Mouse (Mus musculus) hindlimb bud, embryonic 11.5 days (tissue): ENCODE data around the gene Lmx1b.

ENCODE experiments used
- DNase-seq: peaks from one replicate; pipeline ENCODE4 v3.0.0-alpha.2; 2012; ENCODE audit warnings: low read depth, low spot score; ENCODE audit errors: extremely low spot score

The Lmx1b gene

DNA sequence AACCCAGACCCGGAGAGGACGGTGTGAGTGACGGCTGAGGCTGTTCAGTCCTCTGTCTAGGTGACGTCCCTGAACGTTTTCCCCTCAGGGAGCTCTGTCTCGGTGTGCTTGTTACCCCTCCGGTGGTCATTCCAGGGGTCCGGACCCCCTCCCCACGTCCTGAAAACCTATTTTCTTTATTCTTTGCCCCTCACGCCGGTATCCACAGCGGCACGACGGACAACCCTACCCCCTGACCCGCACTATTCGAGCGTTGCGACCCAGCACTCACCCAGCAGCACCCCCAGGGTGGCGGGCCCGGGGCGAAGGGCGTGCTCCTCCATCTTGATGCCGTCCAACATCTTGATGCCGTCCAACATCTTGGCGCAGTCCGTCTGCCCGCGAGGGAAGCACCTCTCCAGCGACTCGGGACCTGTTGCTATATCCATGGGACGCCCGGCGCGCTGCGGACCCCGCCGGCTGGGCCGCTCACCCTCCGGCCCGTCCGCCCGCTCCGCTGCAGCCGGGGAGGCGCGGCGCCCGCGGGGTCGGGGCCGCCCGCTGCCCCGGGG, at the start of gene Lmx1b:
TSS of gene Lmx1b (minus strand) at position 341 of the 551 bp plus-strand sequence.
- no peak for DNase-seq

DNA sequence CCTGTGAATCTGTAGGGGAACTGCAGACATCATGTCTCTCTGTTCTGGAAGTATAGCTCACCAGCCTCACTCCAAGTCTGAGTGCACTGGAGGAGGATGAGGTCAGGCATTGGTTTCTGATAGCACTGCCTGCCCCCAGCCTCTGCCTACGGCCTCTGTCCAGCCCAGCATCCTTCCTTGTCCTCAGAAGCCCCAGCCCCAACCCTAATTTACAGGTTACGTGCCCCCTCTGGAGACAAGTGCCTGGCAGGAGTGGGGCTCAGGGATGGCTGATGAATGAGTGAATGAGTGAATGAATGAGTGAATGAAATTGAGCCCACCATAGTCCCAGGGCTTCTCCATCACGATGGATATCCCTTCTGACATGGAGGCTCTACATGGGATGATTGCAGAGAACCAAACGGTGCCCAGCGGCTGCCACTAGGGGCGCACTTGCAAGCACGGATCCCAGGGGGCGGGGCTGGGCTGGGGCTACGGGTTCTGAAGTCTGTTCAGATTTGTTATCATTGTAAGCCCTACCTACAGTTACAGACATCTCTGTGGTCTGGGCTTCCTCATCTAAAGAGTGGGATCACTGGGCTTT, 49.7 kb upstream of the Lmx1b start:
- no peak for DNase-seq

DNA sequence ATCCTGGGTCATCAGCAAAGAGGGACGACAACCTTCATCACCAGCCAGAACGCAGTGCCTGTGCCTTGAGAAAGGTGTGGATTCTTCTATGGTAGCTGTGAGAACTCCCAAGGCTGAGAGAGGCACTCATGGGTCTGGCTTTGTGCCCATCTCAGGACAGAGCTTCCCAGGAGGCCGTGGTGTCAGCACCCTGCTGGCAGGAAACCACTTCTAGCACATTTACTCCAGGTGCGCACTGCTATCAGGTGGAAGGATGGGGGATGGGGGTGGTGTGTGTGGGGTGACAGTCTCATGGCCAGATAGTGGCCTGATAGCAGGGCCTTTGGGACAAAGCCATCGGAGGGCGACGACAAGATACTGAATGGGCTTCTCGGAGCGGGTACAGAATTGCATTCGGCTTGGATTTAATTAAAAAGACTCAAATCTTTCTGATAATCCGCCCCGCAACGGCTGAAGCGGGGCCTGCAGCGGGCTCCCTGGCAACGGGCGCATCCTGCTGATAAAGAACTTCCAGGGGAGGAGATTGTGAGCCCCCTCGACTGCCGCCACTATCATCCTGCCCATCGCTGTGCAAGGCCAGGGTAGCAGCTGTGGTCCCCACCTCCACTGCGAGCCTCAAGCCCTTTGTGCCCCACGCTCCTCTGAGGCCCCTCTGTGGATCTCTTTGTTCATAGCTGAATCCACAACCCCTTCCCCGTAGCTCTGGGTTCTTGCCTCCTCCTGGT, 49.0 kb upstream of the Lmx1b start:
- no peak for DNase-seq

- no peak for DNase-seq
Measured at GRCm38 (mm10) chr2:33683594-33683993, 43.3 kb upstream of the Lmx1b start.

DNA sequence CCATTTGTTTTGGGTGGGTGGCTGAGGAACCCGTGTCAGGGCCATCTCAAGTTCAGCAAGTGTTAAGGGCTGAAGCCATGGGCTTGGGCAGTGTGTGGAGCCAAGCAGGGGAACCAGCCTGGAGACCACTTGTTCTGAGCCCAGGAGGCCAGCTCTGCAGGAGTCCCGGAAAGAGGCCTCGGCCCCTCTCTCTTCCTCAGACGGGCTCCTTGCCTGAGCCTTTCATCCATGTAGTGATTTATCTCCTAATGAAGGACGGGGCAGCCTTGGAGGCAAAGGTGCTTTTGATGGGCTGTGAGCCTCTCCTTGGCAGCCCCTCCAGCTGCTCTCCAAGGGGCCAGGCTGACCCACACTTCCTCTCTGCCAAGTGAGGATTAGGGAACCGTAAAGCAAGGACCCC, 42.8 kb upstream of the Lmx1b start:
- DNase-seq: no peak

GRCm38 (mm10) chr2:33682219-33682618, 41.9 kb upstream of the Lmx1b start:
- no peak for DNase-seq

- DNase-seq: no peak
Measured at GRCm38 (mm10) chr2:33678950-33679654, 38.8 kb upstream of the Lmx1b start.

DNA sequence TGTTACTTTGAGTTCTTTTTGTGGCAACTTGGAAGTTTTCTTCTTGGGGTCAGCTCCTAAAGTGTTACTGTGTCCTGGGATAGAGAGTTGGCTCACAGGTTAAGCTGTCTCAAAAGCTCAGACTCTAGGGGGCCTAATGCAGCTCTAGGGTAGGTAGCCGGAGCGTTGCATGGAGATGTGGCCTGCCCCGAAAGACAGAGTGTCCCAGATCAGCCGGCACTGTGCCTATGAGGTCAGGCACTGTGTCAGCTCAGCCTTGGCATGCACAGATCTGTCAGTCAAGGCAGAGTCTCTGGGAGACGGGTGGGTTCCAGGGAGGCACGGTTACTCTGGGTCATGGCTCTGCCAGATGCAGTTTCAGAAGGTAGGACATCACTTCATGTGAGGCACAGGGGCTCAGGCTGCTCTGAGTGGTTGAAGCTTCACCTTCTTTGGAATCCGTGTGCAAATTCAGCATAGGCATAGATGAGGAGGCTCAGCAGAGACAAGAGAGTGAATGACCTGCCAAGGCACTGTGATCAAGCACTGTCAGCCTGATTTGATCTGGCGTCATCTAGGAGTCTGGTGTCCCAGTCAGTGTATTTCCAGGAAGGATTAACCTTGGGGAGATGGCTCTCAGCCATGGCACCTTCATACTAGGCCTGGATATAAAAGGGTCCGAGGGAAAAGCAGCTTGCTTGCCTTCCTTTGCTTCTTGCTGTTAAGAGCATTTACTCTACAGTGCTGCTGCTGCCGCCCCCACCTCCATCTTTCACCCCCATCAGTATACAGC, 32.6 kb upstream of the Lmx1b start:
- DNase-seq: no peak

DNA sequence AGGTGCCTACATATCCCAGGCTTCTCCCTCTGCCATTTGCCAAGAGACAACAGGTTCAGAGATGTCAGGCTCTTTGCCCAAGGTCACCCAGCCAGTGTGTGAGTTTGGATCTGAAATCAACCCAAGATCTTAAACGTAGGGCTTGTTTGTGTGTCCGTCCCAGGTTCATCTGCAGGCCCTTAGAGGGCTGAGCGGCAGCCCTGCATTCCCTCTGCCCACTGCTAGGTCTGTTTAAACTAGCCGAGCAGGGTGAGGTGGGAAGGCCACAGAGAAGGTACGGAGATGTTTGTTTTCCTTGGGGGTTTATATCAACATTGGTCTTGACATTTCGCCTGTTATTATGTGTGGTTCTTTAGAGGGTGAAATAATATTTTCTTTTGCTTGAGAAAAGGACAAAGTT, 28.4 kb upstream of the Lmx1b start:
- DNase-seq: no peak

DNA sequence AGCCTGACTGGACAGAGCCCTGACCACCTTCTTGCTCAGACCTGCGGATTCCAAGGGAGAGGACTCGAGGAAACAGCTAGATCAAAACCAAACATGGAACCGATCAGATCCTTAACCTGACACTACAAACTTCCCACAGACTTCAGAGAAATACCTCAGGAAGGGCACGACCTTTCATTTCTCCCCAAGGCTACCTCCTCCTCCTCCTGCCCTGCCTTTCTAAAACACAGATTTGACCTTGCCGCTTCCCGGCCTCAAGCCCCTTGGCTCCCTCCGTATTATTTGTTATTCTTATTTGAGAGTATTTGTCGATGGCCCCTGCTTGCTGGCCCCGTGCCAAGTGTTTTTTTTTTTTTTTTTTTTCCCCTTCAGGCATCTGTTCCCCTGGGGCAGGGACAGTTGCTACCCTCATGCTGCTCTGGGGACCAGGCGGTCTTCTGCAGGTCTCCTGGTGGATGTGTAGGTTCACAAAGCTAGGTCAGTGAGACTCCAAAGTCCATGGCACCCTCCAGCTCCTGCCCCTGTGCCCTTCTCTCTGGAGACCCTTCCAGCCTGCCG, 26.2 kb upstream of the Lmx1b start:
- no peak for DNase-seq

DNA sequence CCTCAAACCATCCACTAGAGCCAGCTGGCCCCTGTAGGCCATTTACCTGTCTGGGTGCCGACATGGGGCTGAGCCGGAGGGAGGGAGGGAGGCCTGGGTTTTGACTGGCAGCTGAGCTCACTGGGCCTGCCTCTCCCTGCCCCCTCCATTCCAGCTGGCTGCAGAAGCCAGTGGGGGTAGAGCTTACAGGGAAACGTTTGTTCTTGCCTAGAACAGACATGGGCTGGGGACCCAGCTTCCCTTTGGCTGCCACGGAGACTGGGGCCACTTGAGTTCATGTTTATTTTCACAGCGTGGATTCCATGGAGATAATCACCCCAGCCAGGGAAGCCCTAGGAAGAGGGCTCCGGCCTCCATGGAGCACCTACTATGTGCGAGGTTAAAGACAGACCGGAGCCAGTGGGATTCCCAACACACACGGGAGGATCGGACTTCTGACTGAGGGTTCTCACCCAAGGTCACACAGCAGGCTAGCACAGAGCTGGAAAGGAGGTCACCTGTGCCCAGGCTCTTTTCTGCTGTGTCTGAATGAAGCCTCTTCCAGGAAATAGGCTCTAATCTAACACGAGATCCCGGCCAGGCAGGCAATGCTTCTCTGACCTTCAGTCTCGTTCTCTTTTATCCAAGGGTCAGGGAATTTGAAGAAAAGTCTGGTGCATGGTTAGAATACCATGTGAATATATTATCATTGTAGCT, 25.2 kb upstream of the Lmx1b start:
- no peak for DNase-seq

DNA sequence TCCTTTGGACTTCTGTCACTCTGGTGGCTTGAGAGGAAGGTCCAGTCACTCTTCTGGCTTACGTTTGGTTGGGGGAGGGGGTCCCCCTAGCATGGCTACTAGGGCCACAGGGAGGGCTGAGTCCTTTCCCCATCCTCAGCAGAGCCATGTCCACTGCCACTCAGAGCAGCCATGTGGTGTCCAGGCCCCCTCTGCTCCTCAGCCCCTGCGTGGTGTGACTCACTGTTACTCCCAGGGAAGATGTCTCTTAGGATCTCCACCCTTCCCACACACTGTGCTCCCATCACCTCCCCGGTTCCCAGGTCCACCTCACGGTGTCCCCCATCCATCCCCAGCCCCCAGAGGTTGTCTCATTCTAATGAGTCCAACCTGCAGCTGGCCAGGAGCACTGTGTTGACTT, 24.4 kb upstream of the Lmx1b start:
- no peak for DNase-seq

GRCm38 (mm10) chr2:33659288-33659629, 18.9 kb upstream of the Lmx1b start:
- no peak for DNase-seq

DNA sequence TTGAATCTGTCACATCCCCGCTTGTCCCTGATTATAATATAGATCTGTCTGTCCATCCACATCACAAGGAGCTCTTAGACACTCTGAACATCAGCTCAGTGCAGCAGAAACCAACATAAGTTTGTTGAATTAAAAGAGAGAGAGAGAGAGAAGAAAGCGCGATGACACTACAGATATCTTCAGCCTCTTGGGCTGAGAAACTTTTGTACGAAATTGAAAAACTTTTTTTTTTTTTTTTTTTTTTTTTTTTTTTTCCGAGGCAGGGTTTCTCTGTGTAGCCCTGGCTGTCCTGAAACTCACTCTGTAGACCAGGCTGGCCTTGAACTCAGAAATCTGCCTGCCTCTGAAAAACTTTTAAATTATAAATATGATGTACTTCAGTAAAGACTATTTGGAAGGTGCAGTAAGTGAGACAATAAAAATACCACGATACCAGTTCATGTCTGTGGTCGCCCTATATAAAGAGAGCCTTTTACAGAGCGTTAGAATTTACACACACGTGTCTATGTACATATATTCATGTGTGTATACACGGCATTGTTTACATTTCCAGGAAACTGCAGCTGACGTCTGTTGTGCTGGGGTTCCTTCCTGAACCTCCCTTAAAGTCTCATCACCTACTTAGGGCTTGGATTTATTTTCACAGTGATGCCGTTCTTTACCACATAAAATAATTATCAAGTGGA, 18.4 kb upstream of the Lmx1b start:
- DNase-seq: no peak

GRCm38 (mm10) chr2:33652517-33653198, 12.3 kb upstream of the Lmx1b start:
- no peak for DNase-seq

- no peak for DNase-seq
Measured at GRCm38 (mm10) chr2:33649371-33649770, 9.1 kb upstream of the Lmx1b start.

- no peak for DNase-seq
Measured at GRCm38 (mm10) chr2:33648894-33649293, 8.6 kb upstream of the Lmx1b start.

DNA sequence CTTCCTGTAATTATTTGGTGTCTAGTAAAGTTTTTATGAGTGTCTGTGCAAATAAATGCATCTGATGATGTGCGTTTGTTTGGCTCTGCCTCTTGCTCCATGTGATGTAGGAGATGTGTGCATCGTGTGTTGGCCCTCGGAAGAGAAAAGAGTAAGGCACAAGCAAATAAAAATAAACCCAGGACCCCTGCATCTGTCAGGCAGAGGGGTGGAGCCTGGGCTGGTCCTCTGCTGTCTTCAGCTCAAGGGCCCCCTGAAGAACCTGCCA, 5.9 kb upstream of the Lmx1b start:
- no peak for DNase-seq

GRCm38 (mm10) chr2:33645538-33646282, 5.4 kb upstream of the Lmx1b start:
- DNase-seq: no peak
